Mouse (Mus musculus) left cerebral cortex, postnatal 36 days (tissue): ENCODE results near the gene Pomt1. TPM values are rescaled to one million over a fixed set of nuclear protein-coding genes. Genes with fewer than 3 reads are reported as not detected.
"Not testable (repeated sequence)": the region's sequence is repeated elsewhere in the genome, so short reads cannot be mapped to it uniquely, and the experiment has no call there.

Source experiments
- DNase-seq, 2 experiments: peaks; one replicate each; pipeline ENCODE4 v3.0.0; 2021 to 2022; ENCODE audit warnings: low spot score in 2 of 2, mixed read lengths in 1 of 2
- intact Hi-C: fragments of 180-260 bp; cut with DNase I; formaldehyde crosslinking; loops from one replicate; pipeline ENCODE4 v1.15.1; 2025
- total RNA-seq, 2 experiments: library from RNA; stranded (reverse); gene quantifications; 2 replicates each; pipeline ENCODE4 v1.2.3; 2021

The Pomt1 gene
- total RNA-seq, 2 experiments from 2014 or later = 16.3 to 22.1 TPM

DNA sequence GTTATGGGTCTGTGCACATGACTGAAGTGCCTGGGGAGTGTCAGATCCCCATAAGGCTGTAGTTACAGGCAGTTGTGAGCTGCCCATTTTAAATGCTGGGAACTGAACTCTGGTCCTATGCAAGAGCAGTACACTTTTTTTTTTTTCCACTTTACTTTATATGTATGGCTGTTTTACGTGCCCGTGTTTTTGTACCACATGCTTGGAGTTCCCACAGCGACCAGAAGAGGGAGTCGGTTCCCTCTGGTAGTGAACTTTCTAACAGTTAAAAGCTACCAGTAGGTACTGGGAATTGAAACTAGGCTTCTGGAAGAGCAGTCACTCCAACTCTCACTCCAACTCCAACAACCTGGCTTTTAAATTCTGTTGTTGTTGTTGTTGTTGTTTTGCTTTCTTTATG, 24.2 kb downstream of the Pomt1 start:
- no peak for DNase-seq
- intact Hi-C loops = no loop called here

DNA sequence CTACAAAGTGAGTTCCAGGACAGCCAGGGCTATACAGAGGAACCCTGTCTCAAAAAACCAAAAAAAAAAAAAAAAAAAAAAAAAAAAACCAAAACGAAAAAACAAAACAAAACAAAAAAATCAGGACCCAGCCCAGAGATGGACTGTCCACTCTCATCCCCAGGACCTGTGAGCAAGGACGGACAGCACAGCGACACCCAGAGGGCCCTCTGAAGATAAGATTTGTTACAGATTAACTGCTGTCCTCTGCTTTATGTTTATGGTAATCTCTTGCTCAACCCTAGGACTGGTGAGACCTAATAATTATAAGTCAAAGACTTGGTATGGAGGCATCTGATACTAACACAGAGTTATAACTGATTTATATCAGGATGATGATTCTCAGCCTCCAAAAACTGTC, 39.4 kb downstream of the Pomt1 start:
- intact Hi-C loops = no loop called here
- DNase-seq = no peak

DNA sequence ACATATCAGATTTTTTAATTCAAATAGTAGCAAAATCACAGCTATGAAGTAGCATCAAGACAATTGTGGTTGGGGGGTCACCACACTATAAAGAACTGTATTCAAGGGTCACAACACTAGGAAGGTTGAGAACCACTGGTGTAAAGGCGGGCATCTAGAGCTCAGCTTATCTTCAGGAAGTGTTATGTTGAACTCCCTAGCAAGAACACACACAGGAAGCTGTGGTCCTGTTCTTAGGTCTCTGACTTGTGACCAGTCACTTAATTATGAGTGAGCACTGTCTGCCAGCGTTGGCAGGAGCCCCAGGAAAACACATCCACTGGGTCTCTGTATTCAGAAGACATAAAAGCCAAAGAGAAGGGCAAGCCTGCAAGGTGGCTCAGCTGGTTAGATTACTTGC, 45.9 kb downstream of the Pomt1 start:
- intact Hi-C loops = no loop called here
- no peak for DNase-seq

DNA sequence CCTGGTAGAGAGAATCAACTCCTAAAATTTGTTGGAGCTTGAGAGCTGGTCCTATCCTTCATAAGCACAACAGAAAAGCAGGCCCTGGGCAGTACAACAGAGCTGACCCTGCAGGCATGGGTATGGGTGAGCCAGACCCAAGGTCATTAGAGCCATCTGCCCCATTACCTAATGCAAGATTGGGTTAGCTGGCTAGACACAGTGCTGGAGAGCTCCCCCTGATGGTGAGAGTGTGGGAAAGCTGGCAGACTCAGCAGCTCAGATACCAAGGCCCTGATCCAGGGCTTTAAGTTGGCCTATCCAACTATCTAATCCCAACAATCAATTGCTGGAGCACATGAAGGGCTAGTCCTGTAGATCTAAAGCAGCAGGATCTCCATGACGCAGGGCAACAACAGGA, 46.3 kb downstream of the Pomt1 start:
- no peak for DNase-seq
- intact Hi-C loops = no loop called here

DNA sequence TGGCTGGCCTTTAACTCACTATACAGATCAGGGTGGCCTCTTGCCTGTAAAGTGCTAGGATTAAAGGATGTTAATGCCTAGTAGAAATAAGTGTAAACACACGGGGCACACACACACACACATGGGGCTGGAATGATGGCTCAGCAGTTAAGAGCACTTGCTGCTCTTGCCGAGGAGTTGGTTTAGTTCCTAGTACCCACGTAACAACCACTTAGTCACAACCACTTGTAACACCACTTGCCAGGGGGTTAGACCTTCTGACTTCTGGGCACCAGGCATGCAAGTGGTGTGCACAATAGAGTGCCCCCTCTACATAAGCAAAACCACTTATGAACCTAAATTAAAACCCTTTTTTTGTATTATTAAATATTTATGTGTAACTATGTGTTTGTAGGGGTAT, 47.6 kb downstream of the Pomt1 start:
- no peak for DNase-seq
- intact Hi-C loops = no loop called here

DNA sequence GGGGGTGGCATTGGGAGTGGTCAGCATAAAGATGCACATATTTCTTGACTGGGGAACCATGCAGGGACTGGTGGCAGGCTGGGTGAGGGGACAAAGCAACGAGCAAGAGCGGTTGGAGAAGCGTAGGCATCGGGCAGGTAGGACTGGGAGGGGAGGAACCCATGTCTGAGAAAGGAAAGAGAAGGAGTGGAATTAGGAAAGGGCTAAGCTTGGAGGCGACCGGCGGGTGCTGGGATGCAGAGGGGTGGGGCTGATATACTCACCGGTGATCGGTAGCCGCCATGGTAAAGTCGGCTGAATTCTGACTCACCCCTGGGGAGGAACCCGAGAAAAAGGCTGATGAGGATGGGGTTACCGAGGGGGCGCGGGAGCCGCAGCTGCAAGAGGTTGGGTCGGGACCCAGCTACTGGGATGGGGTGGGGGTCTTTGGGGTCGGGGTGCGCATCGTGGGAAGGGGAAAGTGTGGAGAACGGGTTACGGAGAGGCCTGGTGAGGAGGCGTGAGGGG, 51.0 kb downstream of the Pomt1 start, which contains the start of gene Golga2:
Gene Golga2 (plus strand): TSS at position 51 of the 507 bp plus-strand sequence.
- no peak for DNase-seq
- intact Hi-C loops = loop anchor here (5.0 kb wide), 1 partner anchor 150 kb away; no protein-coding TSS in a partner anchor

DNA sequence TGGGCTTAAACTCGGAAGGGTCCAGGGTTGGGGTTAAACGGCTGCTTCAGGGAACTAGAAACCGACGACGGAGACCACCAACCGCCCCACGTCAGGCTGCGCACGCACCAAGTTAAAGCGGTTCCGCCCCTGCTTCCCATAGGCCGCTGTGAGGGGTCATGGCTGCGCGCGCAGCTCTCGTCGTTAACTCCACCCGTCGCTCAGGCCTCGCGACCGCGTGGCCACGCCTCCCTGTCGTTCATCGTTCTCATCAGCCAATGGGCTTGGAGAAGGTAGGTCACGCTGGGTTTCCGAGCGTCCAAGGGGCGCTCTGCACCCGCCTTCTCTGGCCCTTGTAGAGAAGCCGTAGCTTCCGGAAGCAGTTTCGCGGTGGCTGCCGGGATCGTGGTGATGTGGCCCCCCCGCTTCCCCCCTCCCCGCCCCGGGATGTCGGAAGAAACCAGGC, 51.6 kb downstream of the Pomt1 start, which contains the start of gene Swi5:
Gene Swi5 (minus strand): TSS at position 153 of the 445 bp plus-strand sequence.
- intact Hi-C loops = loop anchor here (5.0 kb wide), 1 partner anchor 151 kb away; no protein-coding TSS in a partner anchor
- DNase-seq = peak; percentile 96 to 97

DNA sequence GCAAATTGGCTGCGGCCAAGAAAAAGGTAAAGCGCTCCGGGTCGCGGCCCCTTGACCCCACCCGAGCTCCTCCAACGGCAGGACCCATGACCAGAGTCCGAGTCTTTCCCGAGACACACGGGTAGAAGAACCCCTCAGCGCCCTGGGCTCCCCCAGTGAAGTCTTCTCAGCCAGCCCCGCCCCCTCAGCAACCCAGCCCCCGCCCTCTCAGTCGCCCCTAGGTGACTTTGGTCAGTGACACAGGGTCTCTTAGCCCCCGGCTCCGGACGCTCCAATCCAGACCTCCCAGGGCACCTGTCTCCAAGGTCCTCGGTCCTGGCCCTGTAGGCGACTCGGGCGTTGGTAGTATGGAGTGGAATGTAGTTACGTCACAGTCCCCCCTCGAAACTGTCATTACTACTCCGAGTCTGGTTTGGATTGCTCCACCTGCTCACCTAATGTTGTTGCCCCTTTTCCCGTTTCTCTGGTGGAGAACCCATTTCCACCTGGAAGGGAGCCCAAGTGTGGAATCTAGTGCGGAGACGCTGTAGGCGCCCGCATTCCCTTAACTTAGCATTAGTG, 52.1 kb downstream of the Pomt1 start:
- no peak for DNase-seq
- intact Hi-C loops = loop anchor here (5.0 kb wide), 1 partner anchor 151 kb away; no protein-coding TSS in a partner anchor

DNA sequence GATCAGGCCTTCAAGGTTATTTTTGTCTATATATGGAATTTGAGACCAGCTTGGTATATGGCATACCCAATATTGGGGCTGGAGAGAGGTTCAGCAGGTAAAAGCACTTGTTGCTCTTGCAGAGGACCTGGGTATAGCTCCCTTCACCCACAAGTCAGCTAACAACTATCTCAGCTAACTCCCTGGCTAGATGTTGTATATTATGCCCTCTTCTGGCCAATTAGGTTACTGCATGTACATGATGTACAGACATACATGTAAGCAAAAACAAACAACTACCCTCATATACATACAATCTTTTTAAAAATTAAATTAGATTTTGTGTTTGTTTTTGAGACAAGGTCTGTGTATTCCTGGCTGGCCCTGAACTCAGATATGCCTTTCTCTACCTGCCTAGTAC, 53.2 kb downstream of the Pomt1 start:
- intact Hi-C loops = loop anchor here (5.0 kb wide), 1 partner anchor 152 kb away; no protein-coding TSS in a partner anchor
- no peak for DNase-seq

DNA sequence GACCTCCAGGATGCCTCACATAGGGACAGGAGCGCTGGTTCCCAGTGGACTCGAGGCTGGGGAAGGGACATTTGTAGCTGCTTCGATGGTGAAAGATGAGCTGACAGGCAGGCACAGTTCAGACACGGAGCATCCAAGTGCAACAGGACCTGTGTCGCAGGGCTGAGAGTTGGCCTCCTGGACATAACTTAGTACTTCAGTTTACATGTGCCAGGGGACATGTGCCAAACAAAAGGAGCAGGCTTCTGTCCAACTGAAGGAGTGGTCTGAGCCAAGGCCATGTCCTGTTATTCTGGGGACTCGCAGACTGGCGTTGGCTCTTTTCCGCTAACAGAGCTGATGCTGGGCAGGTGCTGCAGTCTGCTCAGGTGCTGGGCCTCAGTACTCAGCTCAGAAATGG, 58.0 kb downstream of the Pomt1 start:
- no peak for DNase-seq
- intact Hi-C loops = no loop called here

DNA sequence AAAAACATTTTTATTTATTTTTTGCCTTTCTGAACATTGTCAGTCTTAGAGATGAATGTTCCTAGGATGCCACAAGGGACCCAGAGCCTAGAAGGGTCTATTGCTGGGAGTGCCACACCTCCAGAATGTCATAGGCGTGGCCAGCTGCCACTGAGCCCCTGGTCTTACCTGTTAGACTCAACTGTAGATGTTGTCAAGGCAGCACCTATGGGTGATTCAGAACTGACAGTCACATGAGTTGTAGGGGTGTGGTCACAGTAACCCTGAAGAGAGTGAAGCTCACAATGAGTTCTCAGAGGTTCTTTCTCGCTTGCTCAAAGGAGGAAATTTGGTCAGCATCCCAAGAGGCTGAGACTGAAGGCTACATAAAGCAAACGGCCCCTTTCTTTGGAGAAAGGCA, 58.9 kb downstream of the Pomt1 start:
- intact Hi-C loops = no loop called here
- DNase-seq = no peak

DNA sequence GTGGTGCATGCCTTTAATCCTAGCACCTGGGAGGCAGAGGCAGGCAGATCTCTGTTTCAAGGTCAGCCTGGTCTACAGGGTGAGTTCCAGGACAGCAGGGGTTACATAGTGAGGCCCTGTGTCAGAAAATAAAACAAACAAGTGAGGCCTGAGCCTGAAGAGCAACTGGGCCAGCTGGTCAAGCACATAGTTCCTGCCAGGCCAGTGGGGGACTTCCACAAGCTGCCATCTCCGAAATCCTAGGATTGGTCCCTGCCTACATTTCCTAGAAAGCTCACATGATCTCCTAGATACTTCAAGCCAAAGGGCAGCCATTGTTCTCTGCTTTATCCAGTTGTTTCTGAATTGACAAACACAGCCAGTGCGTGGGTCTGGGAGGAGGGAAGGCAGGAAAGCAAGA, 59.5 kb downstream of the Pomt1 start:
- intact Hi-C loops, DNase-seq: not testable (repeated sequence)

DNA sequence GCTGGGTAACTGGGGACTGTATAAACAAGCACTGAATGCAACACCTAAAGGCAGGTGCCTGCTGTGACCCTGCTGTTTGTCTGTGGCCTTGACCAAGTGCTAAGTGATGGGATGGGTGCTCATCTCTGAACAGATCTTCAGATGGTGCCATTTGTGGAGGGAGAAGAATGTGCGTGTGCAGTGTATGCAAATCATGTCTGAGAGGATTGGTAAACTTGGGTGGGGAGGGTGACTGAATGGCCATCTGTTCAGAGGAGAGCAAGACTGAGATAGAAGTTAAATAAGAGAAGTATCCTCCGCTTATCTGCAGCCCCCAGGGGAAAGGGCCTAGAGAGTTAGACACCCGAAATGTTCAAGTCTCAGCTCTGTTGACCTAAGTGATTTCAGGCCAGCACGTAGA, 63.1 kb downstream of the Pomt1 start:
- intact Hi-C loops = no loop called here
- DNase-seq = peak in 1 of 2 experiments; percentile 27

DNA sequence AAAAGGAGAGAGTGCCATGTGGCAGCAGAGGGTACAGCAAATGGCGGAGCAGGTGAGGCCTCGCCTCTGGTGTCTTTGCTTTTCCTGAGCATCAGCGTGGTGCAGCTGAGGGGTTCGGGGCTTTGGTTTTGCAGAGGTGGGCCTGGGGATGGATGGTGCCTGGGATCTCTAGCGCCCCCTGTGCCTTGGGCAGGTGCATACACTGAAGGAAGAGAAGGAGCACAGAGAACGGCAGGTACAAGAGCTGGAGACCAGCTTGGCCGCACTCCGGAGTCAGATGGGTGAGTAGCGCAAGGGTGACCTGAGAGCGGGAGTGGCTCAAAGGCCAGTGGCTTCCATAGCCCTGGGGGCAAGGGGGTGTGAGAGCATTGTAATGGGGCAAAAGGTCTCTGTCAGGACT, 66.6 kb downstream of the Pomt1 start:
- intact Hi-C loops = no loop called here
- DNase-seq = no peak

DNA sequence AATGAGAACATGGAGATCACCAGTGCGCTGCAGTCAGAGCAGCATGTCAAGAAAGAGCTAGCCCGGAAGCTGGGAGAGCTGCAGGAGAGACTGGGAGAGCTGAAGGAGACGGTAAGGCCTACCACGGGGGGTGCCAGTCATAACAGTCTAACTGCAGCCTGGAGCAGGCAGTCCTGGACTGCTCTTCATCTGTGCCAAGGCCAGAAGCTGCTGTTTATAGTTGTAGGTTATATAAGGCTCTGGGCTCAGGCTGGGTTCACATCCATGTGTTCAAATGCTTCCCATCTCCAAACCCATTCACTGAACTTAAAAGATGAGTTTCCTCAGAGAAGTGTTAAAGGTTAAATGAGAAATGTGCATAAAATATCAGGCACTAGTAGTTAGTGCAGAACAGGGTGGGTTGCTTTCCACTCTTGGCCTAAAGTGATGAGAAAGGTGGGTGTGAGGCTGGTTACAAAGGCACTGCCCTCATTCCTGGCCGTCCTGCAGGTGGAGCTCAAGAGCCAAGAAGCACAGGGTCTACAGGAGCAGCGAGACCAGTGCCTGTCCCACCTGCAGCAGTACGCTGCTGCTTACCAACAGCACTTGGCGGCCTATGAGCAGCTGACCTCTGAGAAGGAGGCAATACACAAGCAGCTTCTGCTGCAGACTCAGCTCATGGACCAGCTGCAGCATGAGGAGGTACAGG, 67.9 kb downstream of the Pomt1 start:
- intact Hi-C loops = no loop called here
- DNase-seq = peak; percentile 72 to 75

Other genes with a start within 250 kb of the Pomt1 start
- 1 to 10 TPM; 3.7 to 8.8 TPM for gene Fam78a, start 151.7 kb upstream of the Pomt1 start, total RNA-seq
- gene Plpp7, start 141.1 kb upstream of the Pomt1 start, total RNA-seq = 10 to 100 TPM; 27.3 to 33.7 TPM
- 100 to 1,000 TPM; 257 to 259 TPM for gene Prrc2b, start 85.5 kb upstream of the Pomt1 start, total RNA-seq
- gene Uck1, start 23.6 kb downstream of the Pomt1 start, total RNA-seq = 10 to 100 TPM; 50.1 to 52.6 TPM
- 10 to 100 TPM; 83.4 to 89.9 TPM for gene Golga2, start 50.8 kb downstream of the Pomt1 start, total RNA-seq
- 100 to 1,000 TPM; 207 to 208 TPM for gene Swi5, start 51.5 kb downstream of the Pomt1 start, total RNA-seq
- gene Ciz1, start 115.7 kb downstream of the Pomt1 start, total RNA-seq = 10 to 100 TPM; 60.4 to 97.8 TPM
- 1,000 to 10,000 TPM; 1,215 to 1,406 TPM for gene Dnm1, start 116.7 kb downstream of the Pomt1 start, total RNA-seq
- gene 1110008P14Rik, start 145.3 kb downstream of the Pomt1 start, total RNA-seq = 100 to 1,000 TPM; 312 to 437 TPM
- gene Lcn2, start 151.7 kb downstream of the Pomt1 start, total RNA-seq = 1 to 10 TPM in 1 of 2 experiments, under 1 TPM in 1; 0.91 to 1.8 TPM
- gene Ptges2, start 159.3 kb downstream of the Pomt1 start, total RNA-seq = 10 to 100 TPM; 40.6 to 54.8 TPM
- gene Naif1, start 213.9 kb downstream of the Pomt1 start, total RNA-seq = 1 to 10 TPM; 3.9 TPM
- gene Slc25a25, start 214.9 kb downstream of the Pomt1 start, total RNA-seq = 10 to 100 TPM; 58.5 to 60.5 TPM